Mouse (Mus musculus): ENCODE measurements at regions not wholly inside any gene's neighbourhood (a gene's known extent, or its start where the extent isn't known, plus 50 kb on each side); places are given as distances from the start of the nearest gene placed in this dataset.

GRCm38 (mm10) chr9:13964256-13964655 is 136.7 kb downstream of the Fam76b start:
- ATAC-seq (ENCODE audit: insufficient read depth, low FRiP score): no peak
- Histone ChIP-seq H3K9ac (ENCODE audit: low read length) (no peak overlapping the region), H3K4me2 (ENCODE audit: low read depth, low read length) (no peak overlapping the region), H3K27me3 (ENCODE audit: control insufficient read depth, insufficient read depth, low read length) (no peaks in the 10 kb centered on the region), H3K4me3 (replicated peaks; ENCODE audit: low read length) (no peak overlapping the region), H3K36me3 (ENCODE audit: control insufficient read depth, insufficient read depth, low read length) (no peaks in the 10 kb centered on the region), H3K9me3 (replicated peaks; ENCODE audit: control insufficient read depth, low read length) (no peaks in the 10 kb centered on the region), H3K4me1 (ENCODE audit: control insufficient read depth, insufficient read depth, low read length) (peaks cover 6% of the 10 kb centered on the region), H3K27ac (ENCODE audit: low read length) (no peak overlapping the region)
- WGBS: 88% methylated on average over 4 of the region's 4 CpGs

- Histone ChIP-seq H3K27me3 (ENCODE audit: control insufficient read depth, insufficient read depth, low read length) (no peaks in the 10 kb centered on the region), H3K4me3 (replicated peaks; ENCODE audit: low read length) (no peak overlapping the region), H3K36me3 (ENCODE audit: control insufficient read depth, insufficient read depth, low read length) (no peaks in the 10 kb centered on the region), H3K9ac (ENCODE audit: low read length) (no peak overlapping the region), H3K4me1 (ENCODE audit: control insufficient read depth, insufficient read depth, low read length) (peaks cover 10% of the 10 kb centered on the region), H3K9me3 (replicated peaks; ENCODE audit: control insufficient read depth, low read length) (no peaks in the 10 kb centered on the region), H3K4me2 (ENCODE audit: low read depth, low read length) (no peak overlapping the region), H3K27ac (ENCODE audit: low read length) (no peak overlapping the region)
- ATAC-seq (ENCODE audit: insufficient read depth, low FRiP score): no peak
- WGBS: 75% methylated on average over 1 of the region's 1 CpGs
Measured at GRCm38 (mm10) chr9:13966212-13966611, 138.7 kb downstream of the Fam76b start.

DNA sequence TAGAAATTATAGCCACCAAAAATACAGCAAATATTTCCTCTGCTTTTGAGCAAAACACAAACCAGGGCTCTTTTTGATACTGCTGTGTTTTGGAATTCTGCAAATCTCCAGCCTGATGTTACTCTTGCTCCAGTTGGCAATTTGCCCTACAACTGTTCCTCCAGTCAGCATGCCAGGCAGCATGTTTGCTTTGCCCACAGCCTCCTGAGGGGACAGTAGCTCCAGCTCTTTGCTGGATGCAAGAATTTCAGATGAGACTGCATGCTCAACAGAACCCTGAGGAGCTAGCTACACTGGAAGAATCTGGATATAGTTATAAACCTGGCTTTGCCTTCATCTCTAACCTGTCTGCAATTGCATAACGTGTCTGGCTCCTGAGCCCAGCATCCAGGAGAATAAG is 141.7 kb downstream of the Fam76b start:
- H3K36me3 ChIP-seq (ENCODE audit: control insufficient read depth, insufficient read depth, low read length): no peaks in the 10 kb centered on the region
- 77% methylated on average over 1 of the region's 1 CpGs for WGBS
- H3K9ac ChIP-seq (ENCODE audit: low read length): no peak overlapping the region
- peaks cover 10% of the 10 kb centered on the region for H3K4me1 ChIP-seq (ENCODE audit: control insufficient read depth, insufficient read depth, low read length)
- no peak overlapping the region for H3K27ac ChIP-seq (ENCODE audit: low read length)
- no peak overlapping the region for H3K4me3 ChIP-seq (replicated peaks; ENCODE audit: low read length)
- no peak for ATAC-seq (ENCODE audit: insufficient read depth, low FRiP score)
- no peak overlapping the region for H3K4me2 ChIP-seq (ENCODE audit: low read depth, low read length)
- H3K9me3 ChIP-seq (replicated peaks; ENCODE audit: control insufficient read depth, low read length): no peaks in the 10 kb centered on the region
- no peaks in the 10 kb centered on the region for H3K27me3 ChIP-seq (ENCODE audit: control insufficient read depth, insufficient read depth, low read length)

DNA sequence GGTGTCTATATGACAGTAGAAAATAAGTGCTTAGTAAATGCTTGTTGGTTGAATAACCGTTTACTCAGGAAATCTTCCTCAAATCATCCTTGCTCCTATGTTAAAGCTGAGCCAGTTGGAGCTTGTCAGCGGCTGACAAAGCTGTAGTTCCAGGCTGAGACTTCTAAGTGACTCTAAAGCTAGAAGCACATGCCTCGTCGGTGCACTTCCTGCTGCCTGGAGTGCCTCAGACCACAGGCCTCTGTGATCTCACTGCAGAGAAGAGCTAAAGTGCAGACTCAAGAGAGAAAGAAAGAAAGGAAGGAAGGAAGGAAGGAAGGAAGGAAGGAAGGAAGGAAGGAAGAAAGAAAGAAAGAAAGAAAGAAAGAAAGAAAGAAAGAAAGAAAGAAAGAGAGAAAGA is 146.1 kb downstream of the Fam76b start:
- Histone ChIP-seq H3K27ac (ENCODE audit: low read length) (no peak overlapping the region), H3K27me3 (ENCODE audit: control insufficient read depth, insufficient read depth, low read length) (no peaks in the 10 kb centered on the region), H3K9ac (ENCODE audit: low read length) (no peak overlapping the region), H3K4me3 (replicated peaks; ENCODE audit: low read length) (no peak overlapping the region), H3K9me3 (replicated peaks; ENCODE audit: control insufficient read depth, low read length) (no peaks in the 10 kb centered on the region), H3K4me1 (ENCODE audit: control insufficient read depth, insufficient read depth, low read length) (peaks cover 10% of the 10 kb centered on the region), H3K4me2 (ENCODE audit: low read depth, low read length) (no peak overlapping the region), H3K36me3 (ENCODE audit: control insufficient read depth, insufficient read depth, low read length) (no peaks in the 10 kb centered on the region)
- WGBS: 53% methylated on average over 4 of the region's 4 CpGs
- ATAC-seq (ENCODE audit: insufficient read depth, low FRiP score): no peak

- Histone ChIP-seq H3K27me3 (ENCODE audit: control insufficient read depth, insufficient read depth, low read length) (no peaks in the 10 kb centered on the region), H3K36me3 (ENCODE audit: control insufficient read depth, insufficient read depth, low read length) (no peaks in the 10 kb centered on the region), H3K4me2 (ENCODE audit: low read depth, low read length) (no peak overlapping the region), H3K4me3 (replicated peaks; ENCODE audit: low read length) (no peak overlapping the region), H3K4me1 (ENCODE audit: control insufficient read depth, insufficient read depth, low read length) (no peaks in the 10 kb centered on the region), H3K27ac (ENCODE audit: low read length) (no peak overlapping the region), H3K9me3 (replicated peaks; ENCODE audit: control insufficient read depth, low read length) (no peaks in the 10 kb centered on the region), H3K9ac (ENCODE audit: low read length) (no peak overlapping the region)
- 65% methylated on average over 1 of the region's 1 CpGs for WGBS
- ATAC-seq (ENCODE audit: insufficient read depth, low FRiP score): no peak
Measured at GRCm38 (mm10) chr9:13974870-13975269, 147.4 kb downstream of the Fam76b start.

- Histone ChIP-seq H3K9ac (ENCODE audit: low read length) (no peak overlapping the region), H3K4me2 (ENCODE audit: low read depth, low read length) (no peak overlapping the region), H3K27me3 (ENCODE audit: control insufficient read depth, insufficient read depth, low read length) (no peaks in the 10 kb centered on the region), H3K9me3 (replicated peaks; ENCODE audit: control insufficient read depth, low read length) (no peaks in the 10 kb centered on the region), H3K27ac (ENCODE audit: low read length) (no peak overlapping the region), H3K4me1 (ENCODE audit: control insufficient read depth, insufficient read depth, low read length) (no peaks in the 10 kb centered on the region), H3K4me3 (replicated peaks; ENCODE audit: low read length) (no peak overlapping the region), H3K36me3 (ENCODE audit: control insufficient read depth, insufficient read depth, low read length) (no peaks in the 10 kb centered on the region)
- ATAC-seq (ENCODE audit: insufficient read depth, low FRiP score): no peak
- 34% methylated on average over 6 of the region's 6 CpGs for WGBS
Measured at GRCm38 (mm10) chr9:13978842-13979241, 151.3 kb downstream of the Fam76b start.

- no peak overlapping the region for H3K4me2 ChIP-seq (ENCODE audit: low read depth, low read length)
- H3K27me3 ChIP-seq (ENCODE audit: control insufficient read depth, insufficient read depth, low read length): no peaks in the 10 kb centered on the region
- no peaks in the 10 kb centered on the region for H3K36me3 ChIP-seq (ENCODE audit: control insufficient read depth, insufficient read depth, low read length)
- H3K27ac ChIP-seq (ENCODE audit: low read length): no peak overlapping the region
- no peak overlapping the region for H3K9ac ChIP-seq (ENCODE audit: low read length)
- no peak overlapping the region for H3K4me3 ChIP-seq (replicated peaks; ENCODE audit: low read length)
- H3K4me1 ChIP-seq (ENCODE audit: control insufficient read depth, insufficient read depth, low read length): no peaks in the 10 kb centered on the region
- H3K9me3 ChIP-seq (replicated peaks; ENCODE audit: control insufficient read depth, low read length): no peaks in the 10 kb centered on the region
- ATAC-seq (ENCODE audit: insufficient read depth, low FRiP score): no peak
- 87% methylated on average over 8 of the region's 8 CpGs for WGBS
Measured at GRCm38 (mm10) chr9:13987486-13987885, 160.0 kb downstream of the Fam76b start.

DNA sequence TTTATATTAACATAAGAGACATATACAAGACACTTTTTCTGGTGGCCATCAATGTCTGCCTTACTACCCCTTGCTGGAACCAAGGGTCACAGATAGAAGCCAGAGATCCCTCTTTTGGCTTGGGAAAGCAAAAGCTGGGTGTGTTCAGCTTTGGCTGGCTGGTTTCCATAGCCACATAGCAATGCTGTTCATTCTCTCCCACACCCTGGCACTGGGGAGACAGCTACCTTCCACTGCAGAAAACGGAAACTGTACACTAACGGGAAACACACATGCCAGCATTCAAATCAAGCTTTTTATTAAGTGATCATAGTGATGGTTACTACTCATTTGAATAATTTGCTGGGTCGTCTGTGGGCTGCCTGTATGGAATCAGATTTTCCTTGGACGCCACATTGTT is 161.4 kb downstream of the Fam76b start:
- Histone ChIP-seq H3K9ac (ENCODE audit: low read length) (no peak overlapping the region), H3K27me3 (ENCODE audit: control insufficient read depth, insufficient read depth, low read length) (no peaks in the 10 kb centered on the region), H3K36me3 (ENCODE audit: control insufficient read depth, insufficient read depth, low read length) (no peaks in the 10 kb centered on the region), H3K4me2 (ENCODE audit: low read depth, low read length) (no peak overlapping the region), H3K4me3 (replicated peaks; ENCODE audit: low read length) (no peak overlapping the region), H3K27ac (ENCODE audit: low read length) (no peak overlapping the region), H3K9me3 (replicated peaks; ENCODE audit: control insufficient read depth, low read length) (no peaks in the 10 kb centered on the region), H3K4me1 (ENCODE audit: control insufficient read depth, insufficient read depth, low read length) (no peaks in the 10 kb centered on the region)
- ATAC-seq (ENCODE audit: insufficient read depth, low FRiP score): no peak
- 55% methylated on average over 4 of the region's 4 CpGs for WGBS

DNA sequence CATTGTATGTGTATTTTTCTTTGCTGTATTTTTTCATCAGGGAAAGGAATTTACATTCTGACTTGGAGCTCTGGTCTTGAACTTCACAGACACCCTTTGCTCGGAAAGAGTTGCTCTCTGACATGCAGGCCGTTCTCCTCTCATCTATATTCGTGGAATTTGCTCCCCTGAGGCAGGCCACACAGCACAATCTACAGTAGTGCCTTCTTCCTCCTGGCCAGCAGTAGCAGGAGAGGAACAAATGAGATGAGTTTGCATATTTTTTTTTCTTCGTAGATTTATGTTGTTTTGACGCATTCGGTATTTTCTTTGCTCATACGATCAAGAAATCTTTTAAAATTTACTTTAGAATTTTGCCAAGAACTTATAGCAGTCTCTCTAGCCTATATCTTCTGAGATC is 163.4 kb downstream of the Fam76b start:
- Histone ChIP-seq H3K9me3 (replicated peaks; ENCODE audit: control insufficient read depth, low read length) (no peaks in the 10 kb centered on the region), H3K36me3 (ENCODE audit: control insufficient read depth, insufficient read depth, low read length) (no peaks in the 10 kb centered on the region), H3K4me3 (replicated peaks; ENCODE audit: low read length) (no peak overlapping the region), H3K9ac (ENCODE audit: low read length) (no peak overlapping the region), H3K4me2 (ENCODE audit: low read depth, low read length) (no peak overlapping the region), H3K27ac (ENCODE audit: low read length) (no peak overlapping the region), H3K4me1 (ENCODE audit: control insufficient read depth, insufficient read depth, low read length) (no peaks in the 10 kb centered on the region), H3K27me3 (ENCODE audit: control insufficient read depth, insufficient read depth, low read length) (no peaks in the 10 kb centered on the region)
- 65% methylated on average over 7 of the region's 7 CpGs for WGBS
- no peak for ATAC-seq (ENCODE audit: insufficient read depth, low FRiP score)

- Histone ChIP-seq H3K27me3 (ENCODE audit: control insufficient read depth, insufficient read depth, low read length) (no peaks in the 10 kb centered on the region), H3K9me3 (replicated peaks; ENCODE audit: control insufficient read depth, low read length) (no peaks in the 10 kb centered on the region), H3K9ac (ENCODE audit: low read length) (no peak overlapping the region), H3K4me1 (ENCODE audit: control insufficient read depth, insufficient read depth, low read length) (no peaks in the 10 kb centered on the region), H3K4me3 (replicated peaks; ENCODE audit: low read length) (no peak overlapping the region), H3K36me3 (ENCODE audit: control insufficient read depth, insufficient read depth, low read length) (no peaks in the 10 kb centered on the region), H3K4me2 (ENCODE audit: low read depth, low read length) (no peak overlapping the region), H3K27ac (ENCODE audit: low read length) (no peak overlapping the region)
- WGBS: 78% methylated on average over 6 of the region's 6 CpGs
- no peak for ATAC-seq (ENCODE audit: insufficient read depth, low FRiP score)
Measured at GRCm38 (mm10) chr9:13992728-13993127, 165.2 kb downstream of the Fam76b start.

All from stomach, embryonic 16.5 days (tissue).